Mouse (Mus musculus) kidney, postnatal 14 days (tissue): ENCODE results near the gene Gm35315.
A peak's percentile ranks its signal among the peaks of the same experiment; 100 is the strongest.
"Not testable (repeated sequence)": the region's sequence is repeated elsewhere in the genome, so short reads cannot be mapped to it uniquely, and the experiment has no call there.

Experiments used
- DNase-seq: peaks from one replicate; pipeline ENCODE4 v3.0.0; 2022; ENCODE audit warnings: mixed read lengths

Gm35315 gene

DNA sequence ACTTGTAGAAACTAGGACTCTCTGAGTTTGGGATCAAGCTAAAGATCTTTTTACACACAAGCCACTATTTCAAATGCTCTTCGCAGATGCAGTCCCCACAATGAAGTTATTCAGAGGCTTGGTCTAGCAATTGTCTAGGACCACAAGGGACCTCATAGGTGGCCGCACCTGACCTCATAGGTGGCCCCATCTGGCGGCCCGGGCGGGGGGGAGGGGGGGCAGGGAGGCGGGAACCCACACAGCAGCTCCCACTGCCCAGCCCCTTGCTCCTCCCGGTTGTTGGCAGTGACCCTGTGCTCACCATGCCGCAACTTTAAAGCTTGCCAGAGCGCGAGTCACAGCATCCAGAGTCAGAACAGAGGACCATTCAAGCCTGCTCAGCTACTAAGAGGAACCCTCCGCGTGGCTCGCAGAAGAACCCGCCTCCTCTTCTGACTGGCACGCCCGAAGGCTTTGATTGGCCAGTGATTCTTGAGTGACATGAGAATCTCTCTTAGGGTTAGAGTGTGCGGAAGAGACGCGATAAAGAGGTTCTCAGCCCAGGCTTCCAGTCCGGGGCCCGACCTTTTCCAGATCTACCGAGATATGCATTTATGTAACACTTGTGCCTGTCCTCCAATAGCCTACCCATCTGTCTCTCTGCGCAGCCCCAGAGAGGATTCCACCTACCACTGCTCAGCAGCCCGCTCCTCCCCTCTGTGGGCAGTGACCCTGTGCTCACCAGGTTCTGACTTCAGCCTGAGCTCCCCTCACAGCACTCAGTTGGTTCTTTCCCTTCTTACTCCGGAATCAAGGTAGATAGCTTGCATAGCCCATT lies at the start of gene Gm35315:
Gm35315 (minus strand) TSS at position 391 of the 817 bp plus-strand sequence.
- DNase-seq: peak; percentile 91

DNA sequence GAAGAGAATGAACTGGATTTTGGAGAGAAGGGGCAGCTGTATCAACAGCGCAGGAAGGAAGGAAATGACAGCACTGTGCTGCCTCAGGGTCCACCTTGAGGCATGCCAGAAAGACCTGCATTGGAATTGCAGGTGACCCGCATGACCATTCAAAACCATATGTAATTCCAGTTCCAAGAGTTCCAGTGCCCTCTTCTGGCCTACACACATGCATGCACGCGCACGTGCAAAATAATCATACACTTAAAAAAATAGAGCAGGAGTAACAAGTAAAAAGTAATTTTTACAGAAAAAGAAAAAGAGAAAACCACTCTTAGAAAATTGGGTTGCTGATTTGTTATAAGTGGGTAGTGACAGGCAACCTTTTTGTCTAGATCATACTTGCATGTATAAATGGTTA lies 48.8 kb upstream of the Gm35315 start:
- DNase-seq: peak; percentile 9

GRCm38 (mm10) chr5:110142309-110142708 lies 48.1 kb upstream of the Gm35315 start:
- peak; percentile 27 for DNase-seq

DNA sequence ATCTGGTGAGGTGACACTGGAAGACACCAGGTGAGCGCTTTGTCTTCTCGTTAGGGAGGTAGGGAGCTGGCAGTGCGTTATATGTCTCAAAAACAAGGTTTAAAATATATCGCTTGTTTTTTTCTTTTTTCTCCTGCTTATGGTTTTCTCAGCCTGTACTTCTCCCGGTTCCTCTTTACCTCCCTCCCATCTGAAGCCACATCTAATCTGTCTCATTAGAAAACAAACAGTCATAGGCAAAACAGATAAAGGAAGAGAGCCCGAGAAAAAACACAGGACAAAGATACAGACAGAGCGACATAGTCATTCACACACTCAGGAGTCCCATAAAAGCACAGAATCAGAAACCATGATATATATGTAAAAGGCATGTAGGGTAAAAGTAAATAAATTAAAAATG lies 46.2 kb upstream of the Gm35315 start:
- no peak for DNase-seq

DNA sequence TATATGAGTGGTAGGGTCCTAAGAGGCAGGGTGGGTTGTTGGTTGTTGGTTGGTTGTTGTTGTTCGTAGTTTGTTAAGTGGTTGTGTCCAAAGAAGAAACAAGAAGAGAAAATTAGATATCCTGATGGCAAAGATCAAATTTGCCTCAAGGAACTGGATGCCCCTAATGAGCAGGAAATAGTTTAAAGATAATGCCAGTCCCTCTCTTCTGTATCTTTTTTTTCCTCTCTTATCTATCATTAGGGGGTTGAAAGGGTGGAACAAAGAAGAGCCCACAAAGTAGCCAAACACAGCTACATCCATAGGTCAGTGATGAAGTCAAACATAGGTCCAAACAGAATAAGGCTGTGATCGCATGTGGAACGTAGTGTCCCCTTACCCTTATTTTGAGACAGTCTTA lies 45.1 kb upstream of the Gm35315 start:
- DNase-seq: no peak

DNA sequence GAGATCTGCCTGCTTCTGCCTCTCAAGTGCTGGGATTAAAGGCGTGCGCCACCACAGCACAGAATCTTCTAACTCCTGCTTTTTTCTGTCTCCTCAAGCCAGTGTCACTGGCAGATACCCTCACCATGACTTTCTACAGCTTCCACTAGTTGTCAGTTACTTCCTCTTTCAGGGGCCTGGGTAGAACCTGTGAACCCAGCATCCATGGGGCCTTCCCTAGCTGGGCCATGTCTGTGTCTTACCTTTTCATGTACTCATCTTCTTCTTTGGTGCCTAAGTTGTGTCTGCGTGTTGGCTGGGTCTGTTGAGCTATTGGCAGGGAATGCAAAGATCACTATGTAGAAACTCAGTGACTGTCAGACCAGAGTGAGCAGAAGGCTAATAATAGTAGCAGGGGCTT lies 43.6 kb upstream of the Gm35315 start:
- no peak for DNase-seq

DNA sequence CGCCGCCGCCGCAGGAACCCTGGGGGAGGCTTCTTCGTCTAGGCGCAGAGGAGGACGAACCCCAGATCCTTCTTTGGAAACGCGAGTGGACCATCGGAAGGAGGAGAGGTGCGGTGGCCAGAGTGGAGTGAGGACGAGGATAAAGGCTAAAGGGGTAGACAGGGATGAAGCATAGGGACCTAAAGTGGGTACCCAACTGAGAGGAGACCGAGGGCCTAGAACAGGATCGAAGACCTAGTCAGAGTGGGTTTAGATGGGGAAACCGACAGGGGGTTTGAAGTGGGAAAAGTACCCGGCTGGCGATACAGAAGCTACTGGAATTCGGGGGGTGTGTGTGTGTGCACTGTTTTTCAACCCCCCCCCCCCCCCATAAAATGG lies 41.9 kb upstream of the Gm35315 start:
- no peak for DNase-seq

DNA sequence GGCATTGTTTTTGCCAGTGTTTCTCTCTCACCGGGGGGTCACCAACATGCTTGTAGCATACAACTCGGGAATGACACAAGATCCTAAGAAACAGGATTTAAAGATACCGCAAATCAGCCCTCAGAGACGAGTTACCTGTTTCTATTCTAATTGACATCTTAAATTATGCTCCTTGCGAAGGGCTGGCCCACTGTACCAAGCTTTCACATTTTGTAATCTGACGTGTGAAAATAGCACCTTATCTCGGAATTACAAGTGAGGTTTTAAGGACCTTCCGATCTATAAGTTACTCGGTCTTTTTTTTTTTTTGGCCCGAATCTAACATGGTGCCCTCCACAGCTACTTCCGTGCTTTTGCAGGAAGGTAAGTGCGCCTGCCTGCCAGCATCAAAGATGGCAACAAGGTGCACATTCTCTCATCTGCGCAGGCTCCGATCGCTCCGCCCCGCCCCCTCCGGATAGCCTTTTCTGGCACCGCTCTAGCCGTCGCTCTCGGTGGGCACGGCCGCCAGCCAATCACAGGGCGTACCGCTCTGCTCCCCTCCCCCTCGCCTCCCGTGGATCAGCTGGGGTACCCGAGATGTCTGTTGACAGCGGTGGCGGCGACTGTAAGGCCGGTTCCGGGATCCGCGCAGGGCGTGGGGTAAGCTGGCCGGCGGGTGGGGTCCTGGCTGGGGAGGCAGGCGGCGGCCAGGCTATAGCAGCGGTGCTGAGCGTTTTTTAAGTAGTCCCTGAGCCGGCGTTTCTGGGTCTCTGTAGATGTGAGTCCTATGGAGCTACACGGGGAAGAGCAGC lies 41.3 kb upstream of the Gm35315 start, which contains the start of gene Chfr:
Chfr (plus strand) TSS at position 550 of the 794 bp plus-strand sequence.
- peak; percentile 100 for DNase-seq

GRCm38 (mm10) chr5:110122380-110122779 lies 28.2 kb upstream of the Gm35315 start:
- not testable (repeated sequence) for DNase-seq

- peak; percentile 91 for DNase-seq
Observed at GRCm38 (mm10) chr5:110109991-110110441, 15.8 kb upstream of the Gm35315 start, which contains the start of gene Zfp605. Gene Zfp605, plus strand, starts transcription at chr5:110110092.

DNA sequence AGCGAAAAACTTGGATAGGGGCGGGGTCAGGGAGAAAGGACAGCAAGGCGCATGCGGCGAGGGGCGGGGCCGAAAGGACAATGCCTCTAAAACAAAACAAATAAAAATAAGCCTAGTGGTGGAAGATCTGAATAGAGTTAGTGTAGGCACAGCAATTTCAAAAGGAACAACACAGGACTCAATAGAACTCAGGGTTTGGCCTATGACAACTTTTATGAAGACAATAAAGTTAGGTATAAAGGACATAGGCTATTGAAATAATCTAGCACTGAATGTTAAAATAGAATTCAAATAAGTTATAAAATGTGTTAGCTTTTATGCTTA lies 14.0 kb upstream of the Gm35315 start:
- DNase-seq: no peak

- DNase-seq: peak; percentile 98
Observed at GRCm38 (mm10) chr5:110107581-110108304, 13.5 kb upstream of the Gm35315 start, which contains the start of gene Gtpbp6. Gene Gtpbp6, minus strand, starts transcription at chr5:110108197.

GRCm38 (mm10) chr5:110106901-110107564 lies 12.8 kb upstream of the Gm35315 start:
- DNase-seq: peak; percentile 8

- no peak for DNase-seq
Observed at GRCm38 (mm10) chr5:110106140-110106871, 12.1 kb upstream of the Gm35315 start.

DNA sequence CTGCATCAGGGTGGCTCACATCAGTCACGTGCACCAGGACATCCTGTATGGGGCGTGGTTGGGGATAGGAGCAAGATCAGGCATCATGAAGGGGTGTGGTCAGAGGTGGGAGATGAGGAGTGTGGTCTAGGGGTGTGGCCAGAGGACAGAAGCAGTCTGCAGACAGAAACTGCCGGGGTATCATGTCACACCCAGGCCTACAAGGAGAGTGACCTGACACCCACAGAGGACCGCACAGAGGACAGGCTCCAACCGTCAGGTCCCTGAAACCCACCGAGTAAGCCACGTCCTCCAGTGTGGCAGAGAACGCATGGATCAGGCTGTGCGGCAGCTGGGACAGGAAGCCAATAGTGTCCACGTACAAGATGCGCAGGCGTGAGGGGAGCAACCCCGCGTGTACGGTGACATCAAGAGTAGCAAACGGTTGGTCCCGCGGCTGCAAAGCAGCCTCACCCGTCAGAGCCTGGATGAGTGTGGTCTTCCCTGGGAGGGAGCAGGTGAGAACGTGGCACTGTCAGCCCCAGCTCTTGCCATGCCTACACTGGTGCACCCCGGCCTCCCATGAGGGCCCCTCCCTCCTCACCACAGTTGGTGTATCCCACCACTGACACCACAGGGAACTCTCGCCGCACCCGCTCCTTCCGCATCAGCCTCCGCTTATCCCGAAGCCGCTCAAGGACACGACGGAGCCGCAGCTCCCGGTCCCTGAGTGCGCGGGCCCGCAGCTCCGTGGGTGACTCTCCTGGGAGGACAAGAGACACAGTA lies 10.6 kb upstream of the Gm35315 start:
- no peak for DNase-seq

- DNase-seq: no peak
Observed at GRCm38 (mm10) chr5:110103901-110104615, 9.8 kb upstream of the Gm35315 start.

GRCm38 (mm10) chr5:110102853-110103625 lies 8.8 kb upstream of the Gm35315 start:
- no peak for DNase-seq

DNA sequence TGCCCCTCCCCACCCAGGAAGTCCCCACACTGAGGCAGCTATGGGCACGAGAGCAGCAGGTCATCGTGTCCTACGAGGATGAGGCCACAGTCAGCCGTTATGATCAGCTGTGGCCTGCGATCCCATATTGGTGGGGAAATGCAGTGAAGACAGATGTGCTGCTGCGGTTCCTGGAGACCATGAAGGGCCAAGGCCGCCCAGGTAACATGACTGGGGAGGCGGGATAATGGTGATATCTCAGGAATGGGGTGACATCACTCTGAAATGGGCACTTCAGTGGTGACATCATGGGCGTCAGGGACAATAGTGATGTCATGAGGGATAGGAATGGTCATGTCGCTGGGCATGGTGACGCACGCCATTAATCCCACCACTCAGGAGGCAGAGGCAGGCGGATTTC lies 8.2 kb upstream of the Gm35315 start:
- no peak for DNase-seq

DNA sequence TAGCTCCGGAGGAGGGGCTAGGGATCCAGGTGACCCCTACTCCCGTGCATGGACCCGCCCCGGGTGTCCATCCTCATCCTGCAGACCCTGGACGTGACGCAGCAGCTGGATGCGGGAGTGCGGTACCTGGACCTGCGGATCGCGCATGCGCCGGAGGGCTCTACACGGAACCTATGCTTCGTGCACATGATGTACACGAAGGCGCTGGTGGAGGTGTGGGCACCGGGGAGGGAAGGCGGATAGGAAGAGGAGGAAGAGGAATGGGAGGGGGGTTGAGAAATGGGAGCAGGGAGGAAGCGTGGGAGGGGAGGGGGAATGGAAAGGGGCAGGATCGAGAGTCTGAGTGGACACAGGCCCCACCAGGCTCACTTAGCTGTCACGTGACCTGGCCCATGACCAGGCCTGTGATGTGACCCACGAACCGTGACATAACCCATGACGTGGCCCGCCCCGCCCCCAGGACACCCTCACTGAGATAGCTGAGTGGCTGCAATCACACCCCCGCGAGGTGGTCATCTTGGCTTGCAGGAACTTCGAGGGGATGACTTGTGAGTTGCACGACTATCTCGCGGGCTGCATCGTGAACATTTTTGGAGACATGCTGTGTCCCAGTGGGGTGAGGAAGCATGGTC lies 7.6 kb upstream of the Gm35315 start:
- peak; percentile 61 for DNase-seq
